Mouse (Mus musculus): ENCODE measurements around the gene Pigl.

DNA sequence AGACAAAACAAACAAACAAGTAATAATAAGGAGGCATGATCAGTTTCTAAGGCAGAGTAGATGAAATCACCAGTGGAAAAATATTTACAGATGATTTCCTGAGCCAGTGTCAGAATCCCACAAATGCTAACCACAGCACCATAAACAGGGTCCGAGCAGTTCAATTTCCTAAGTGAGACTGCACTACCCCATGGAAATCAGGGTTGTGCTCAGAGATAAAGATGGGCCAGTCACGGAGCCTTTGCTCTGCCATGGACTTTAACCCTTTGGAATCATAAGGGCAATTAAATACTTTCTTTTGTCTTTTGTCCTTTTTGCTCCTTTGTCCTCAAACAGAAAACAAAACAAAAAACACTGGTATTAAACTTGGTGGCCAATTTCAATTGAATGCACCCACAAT, 64.0 kb downstream of the Pigl start:
- TF ChIP-seq POLR2A (IDR thresholded peaks at IDR 0.05; ENCODE audit: borderline replicate concordance, extremely low read depth, low read depth, low read length) (no peak), CTCF (IDR thresholded peaks at IDR 0.05; ENCODE audit: insufficient read depth, low read length) (no peak)

Data from lung, adult 2 months (tissue).